Mouse (Mus musculus): ENCODE measurements at regions not wholly inside any gene's neighbourhood (a gene's known extent, or its start where the extent isn't known, plus 50 kb on each side); places are given as distances from the start of the nearest gene placed in this dataset.
"Not testable (repeated sequence)": the region's sequence is repeated elsewhere in the genome, so short reads cannot be mapped to it uniquely, and the experiment has no call there.

- not testable (repeated sequence) for H3K36me3 ChIP-seq (ENCODE audit: control insufficient read depth, insufficient read depth, low read length); H3K27ac ChIP-seq (ENCODE audit: low read length); H3K4me2 ChIP-seq (ENCODE audit: low read depth, low read length); H3K9ac ChIP-seq (ENCODE audit: low read length); H3K4me3 ChIP-seq (replicated peaks; ENCODE audit: low read length); H3K27me3 ChIP-seq (ENCODE audit: control insufficient read depth, insufficient read depth, low read length); H3K9me3 ChIP-seq (replicated peaks; ENCODE audit: control insufficient read depth, low read length); ATAC-seq (ENCODE audit: insufficient read depth, low FRiP score); H3K4me1 ChIP-seq (ENCODE audit: control insufficient read depth, insufficient read depth, low read length)
Observed at GRCm38 (mm10) chr10:117464331-117464730, 84.5 kb upstream of the Cpsf6 start.

GRCm38 (mm10) chr10:117463636-117464035, 83.8 kb upstream of the Cpsf6 start:
- Histone ChIP-seq H3K4me1 (ENCODE audit: control insufficient read depth, insufficient read depth, low read length) (no peaks in the 10 kb centered on the region), H3K27me3 (ENCODE audit: control insufficient read depth, insufficient read depth, low read length) (no peaks in the 10 kb centered on the region), H3K4me2 (ENCODE audit: low read depth, low read length) (no peak overlapping the region), H3K9me3 (replicated peaks; ENCODE audit: control insufficient read depth, low read length) (no peaks in the 10 kb centered on the region), H3K4me3 (replicated peaks; ENCODE audit: low read length) (no peak overlapping the region), H3K36me3 (ENCODE audit: control insufficient read depth, insufficient read depth, low read length) (no peaks in the 10 kb centered on the region), H3K9ac (ENCODE audit: low read length) (no peak overlapping the region), H3K27ac (ENCODE audit: low read length) (no peak overlapping the region)
- no peak for ATAC-seq (ENCODE audit: insufficient read depth, low FRiP score)
- WGBS, result 86% methylated on average over 8 of the region's 8 CpGs

GRCm38 (mm10) chr10:117462921-117463320, 83.1 kb upstream of the Cpsf6 start:
- Histone ChIP-seq H3K27me3 (ENCODE audit: control insufficient read depth, insufficient read depth, low read length) (no peaks in the 10 kb centered on the region), H3K9me3 (replicated peaks; ENCODE audit: control insufficient read depth, low read length) (no peaks in the 10 kb centered on the region), H3K9ac (ENCODE audit: low read length) (no peak overlapping the region), H3K27ac (ENCODE audit: low read length) (no peak overlapping the region), H3K4me1 (ENCODE audit: control insufficient read depth, insufficient read depth, low read length) (no peaks in the 10 kb centered on the region), H3K36me3 (ENCODE audit: control insufficient read depth, insufficient read depth, low read length) (no peaks in the 10 kb centered on the region), H3K4me2 (ENCODE audit: low read depth, low read length) (no peak overlapping the region), H3K4me3 (replicated peaks; ENCODE audit: low read length) (no peak overlapping the region)
- 98% methylated on average over 4 of the region's 4 CpGs for WGBS
- ATAC-seq (ENCODE audit: insufficient read depth, low FRiP score), result no peak

- Histone ChIP-seq H3K4me2 (ENCODE audit: low read depth, low read length) (no peak overlapping the region), H3K27ac (ENCODE audit: low read length) (no peak overlapping the region), H3K4me3 (replicated peaks; ENCODE audit: low read length) (no peak overlapping the region), H3K27me3 (ENCODE audit: control insufficient read depth, insufficient read depth, low read length) (no peaks in the 10 kb centered on the region), H3K36me3 (ENCODE audit: control insufficient read depth, insufficient read depth, low read length) (no peaks in the 10 kb centered on the region), H3K9me3 (replicated peaks; ENCODE audit: control insufficient read depth, low read length) (no peaks in the 10 kb centered on the region), H3K4me1 (ENCODE audit: control insufficient read depth, insufficient read depth, low read length) (no peaks in the 10 kb centered on the region), H3K9ac (ENCODE audit: low read length) (no peak overlapping the region)
- WGBS, result 47% methylated on average over 11 of the region's 11 CpGs
- ATAC-seq (ENCODE audit: insufficient read depth, low FRiP score), result no peak
Observed at GRCm38 (mm10) chr10:117461791-117462516, 82.1 kb upstream of the Cpsf6 start.

- H3K27ac ChIP-seq (ENCODE audit: low read length), result no peak overlapping the region
- 81% methylated on average over 4 of the region's 4 CpGs for WGBS
- H3K36me3 ChIP-seq (ENCODE audit: control insufficient read depth, insufficient read depth, low read length), result no peaks in the 10 kb centered on the region
- no peaks in the 10 kb centered on the region for H3K4me1 ChIP-seq (ENCODE audit: control insufficient read depth, insufficient read depth, low read length)
- H3K9me3 ChIP-seq (replicated peaks; ENCODE audit: control insufficient read depth, low read length), result no peaks in the 10 kb centered on the region
- H3K4me3 ChIP-seq (replicated peaks; ENCODE audit: low read length), result no peak overlapping the region
- no peak overlapping the region for H3K9ac ChIP-seq (ENCODE audit: low read length)
- no peak overlapping the region for H3K4me2 ChIP-seq (ENCODE audit: low read depth, low read length)
- no peaks in the 10 kb centered on the region for H3K27me3 ChIP-seq (ENCODE audit: control insufficient read depth, insufficient read depth, low read length)
- no peak for ATAC-seq (ENCODE audit: insufficient read depth, low FRiP score)
Observed at GRCm38 (mm10) chr10:117461261-117461660, 81.4 kb upstream of the Cpsf6 start.

- no peak for ATAC-seq (ENCODE audit: insufficient read depth, low FRiP score)
- H3K4me1 ChIP-seq (ENCODE audit: control insufficient read depth, insufficient read depth, low read length), result no peaks in the 10 kb centered on the region; the same call in 1 of the 2 replicates
- H3K27me3 ChIP-seq (ENCODE audit: control insufficient read depth, insufficient read depth, low read length), result no peaks in the 10 kb centered on the region
- H3K9ac ChIP-seq (ENCODE audit: low read length), result no peak overlapping the region
- no peaks in the 10 kb centered on the region for H3K36me3 ChIP-seq (ENCODE audit: control insufficient read depth, insufficient read depth, low read length)
- H3K4me2 ChIP-seq (ENCODE audit: low read depth, low read length), result no peak overlapping the region
- WGBS, result 89% methylated on average over 6 of the region's 6 CpGs
- H3K9me3 ChIP-seq (replicated peaks; ENCODE audit: control insufficient read depth, low read length), result no peaks in the 10 kb centered on the region
- H3K27ac ChIP-seq (ENCODE audit: low read length), result no peak overlapping the region
- no peak overlapping the region for H3K4me3 ChIP-seq (replicated peaks; ENCODE audit: low read length)
Observed at GRCm38 (mm10) chr10:117460366-117460730, 80.5 kb upstream of the Cpsf6 start.

- Histone ChIP-seq H3K36me3 (ENCODE audit: control insufficient read depth, insufficient read depth, low read length) (no peaks in the 10 kb centered on the region), H3K4me2 (ENCODE audit: low read depth, low read length) (no peak overlapping the region), H3K4me3 (replicated peaks; ENCODE audit: low read length) (no peak overlapping the region), H3K27me3 (ENCODE audit: control insufficient read depth, insufficient read depth, low read length) (no peaks in the 10 kb centered on the region), H3K4me1 (ENCODE audit: control insufficient read depth, insufficient read depth, low read length) (no peaks in the 10 kb centered on the region; the same call in 1 of the 2 replicates), H3K27ac (ENCODE audit: low read length) (no peak overlapping the region), H3K9me3 (replicated peaks; ENCODE audit: control insufficient read depth, low read length) (no peaks in the 10 kb centered on the region), H3K9ac (ENCODE audit: low read length) (no peak overlapping the region)
- WGBS, result 84% methylated on average over 10 of the region's 10 CpGs
- ATAC-seq (ENCODE audit: insufficient read depth, low FRiP score), result no peak
Observed at GRCm38 (mm10) chr10:117459651-117460365, 80.0 kb upstream of the Cpsf6 start.

- no peaks in the 10 kb centered on the region; the same call in 1 of the 2 replicates for H3K4me1 ChIP-seq (ENCODE audit: control insufficient read depth, insufficient read depth, low read length)
- 77% methylated on average over 2 of the region's 2 CpGs for WGBS
- H3K36me3 ChIP-seq (ENCODE audit: control insufficient read depth, insufficient read depth, low read length), result no peaks in the 10 kb centered on the region
- no peak for ATAC-seq (ENCODE audit: insufficient read depth, low FRiP score)
- no peak overlapping the region for H3K27ac ChIP-seq (ENCODE audit: low read length)
- no peaks in the 10 kb centered on the region for H3K9me3 ChIP-seq (replicated peaks; ENCODE audit: control insufficient read depth, low read length)
- no peaks in the 10 kb centered on the region for H3K27me3 ChIP-seq (ENCODE audit: control insufficient read depth, insufficient read depth, low read length)
- H3K9ac ChIP-seq (ENCODE audit: low read length), result no peak overlapping the region
- no peak overlapping the region for H3K4me2 ChIP-seq (ENCODE audit: low read depth, low read length)
- no peak overlapping the region for H3K4me3 ChIP-seq (replicated peaks; ENCODE audit: low read length)
Observed at GRCm38 (mm10) chr10:117459041-117459475, 79.2 kb upstream of the Cpsf6 start.

- H3K9me3 ChIP-seq (replicated peaks; ENCODE audit: control insufficient read depth, low read length), result no peaks in the 10 kb centered on the region
- no peak overlapping the region for H3K4me2 ChIP-seq (ENCODE audit: low read depth, low read length)
- H3K36me3 ChIP-seq (ENCODE audit: control insufficient read depth, insufficient read depth, low read length), result no peaks in the 10 kb centered on the region
- H3K27ac ChIP-seq (ENCODE audit: low read length), result no peak overlapping the region
- H3K9ac ChIP-seq (ENCODE audit: low read length), result no peak overlapping the region
- 77% methylated on average over 11 of the region's 11 CpGs for WGBS
- H3K27me3 ChIP-seq (ENCODE audit: control insufficient read depth, insufficient read depth, low read length), result no peaks in the 10 kb centered on the region
- H3K4me3 ChIP-seq (replicated peaks; ENCODE audit: low read length), result no peak overlapping the region
- ATAC-seq (ENCODE audit: insufficient read depth, low FRiP score), result no peak
- H3K4me1 ChIP-seq (ENCODE audit: control insufficient read depth, insufficient read depth, low read length), result no peaks in the 10 kb centered on the region; the same call in 1 of the 2 replicates
Observed at GRCm38 (mm10) chr10:117458271-117459040, 78.6 kb upstream of the Cpsf6 start.
